Mouse (Mus musculus): ENCODE data around the gene Mpzl1.

- TF ChIP-seq EP300 (optimal IDR thresholded peaks at IDR 0.05), result no peak
- no peak for TF ChIP-seq CTCF (IDR thresholded peaks at IDR 0.05; ENCODE audit: low read depth)
Observed at GRCm38 (mm10) chr1:165643735-165644134, 9.4 kb upstream of the Mpzl1 start.

Measured in stomach, postnatal 0 days (tissue).